Mouse (Mus musculus): ENCODE measurements around the gene Vmn2r9. TPM values are rescaled to one million over a fixed set of nuclear protein-coding genes. Genes with fewer than 3 reads are reported as not detected.

The Vmn2r9 gene
- total RNA-seq (2023), result not detected

GRCm38 (mm10) chr5:108852501-108852900 is at the start of gene Vmn2r9:
Vmn2r9 (minus strand) TSS chr5:108852601.

GRCm38 (mm10) chr5:108808750-108809149 is 43.7 kb downstream of the Vmn2r9 start, which contains the start of gene Vmn2r8:
Vmn2r8 (minus strand) TSS chr5:108808850.

GRCm38 (mm10) chr5:108795263-108795662 is 57.1 kb downstream of the Vmn2r9 start, which contains the start of gene Tmed11:
Tmed11 (minus strand) TSS chr5:108795363.

Other genes starting within 250 kb of the Vmn2r9 start
- 173 TPM for gene Gak, start 222.8 kb downstream of the Vmn2r9 start, total RNA-seq (2023)
- 17.3 TPM for gene Tmem175, start 222.8 kb downstream of the Vmn2r9 start, total RNA-seq (2023)
- 24.4 TPM for gene Idua, start 192.3 kb downstream of the Vmn2r9 start, total RNA-seq (2023)
- 43.3 TPM for gene Dgkq, start 182.9 kb downstream of the Vmn2r9 start, total RNA-seq (2023)
- gene Slc26a1, start 177.0 kb downstream of the Vmn2r9 start, total RNA-seq (2023), result not detected
- gene Fgfrl1, start 160.2 kb downstream of the Vmn2r9 start, total RNA-seq (2023), result 6.6 TPM
- not detected for gene Rnf212, start 77.6 kb downstream of the Vmn2r9 start, total RNA-seq (2023)
- not detected for gene Tmed11, start 57.2 kb downstream of the Vmn2r9 start, total RNA-seq (2023)
- gene Vmn2r8, start 43.8 kb downstream of the Vmn2r9 start, total RNA-seq (2023), result not detected
- not detected for gene Vmn2r10, start 153.9 kb upstream of the Vmn2r9 start, total RNA-seq (2023)
- gene Vmn2r11, start 207.0 kb upstream of the Vmn2r9 start, total RNA-seq (2023), result not detected
- gene Vmn2r12, start 245.3 kb upstream of the Vmn2r9 start, total RNA-seq (2023), result not detected

Measured in CD4-positive naive resting alpha-beta T cell, adult 76 days (primary cell).